In genomic region chr8:11331561-11331960, GRCm38 (mm10) we compare ENCODE assay signal across 14 mouse cellular contexts. TPM values are rescaled to one million over a fixed set of nuclear protein-coding genes. Genes with fewer than 3 reads are reported as not detected.
DNase-seq lines count a peak whose midpoint lies in the region; ATAC-seq lines count a peak whose summit lies in the region.
"Had no signal": no experiment of that assay in that cellular context is flagged by ENCODE, and none has a peak within 500 bp of the region (broad histone marks: within the 10 kb centered on the region; RNA-seq: fewer than 3 reads in every experiment).

No protein-coding gene starts in this region.

- H3K4me1 ChIP-seq in heart, embryonic 11.5 days (ENCODE audit: control insufficient read depth, insufficient read depth, low read length), result peaks cover 65% of the 10 kb centered on the region
- peaks cover 4% of the 10 kb centered on the region; the same call in 1 of the 2 replicates for H3K4me1 ChIP-seq in forebrain, embryonic 12.5 days
- H3K4me1 ChIP-seq: hindbrain, embryonic 15.5 days had no signal

- H3K27me3 ChIP-seq in heart, embryonic 11.5 days (ENCODE audit: control insufficient read depth, insufficient read depth, low read length), result no peaks in the 10 kb centered on the region
- no peaks in the 10 kb centered on the region for H3K27me3 ChIP-seq in forebrain, embryonic 12.5 days
- H3K27me3 ChIP-seq: embryonic facial prominence, embryonic 13.5 days; hindbrain, embryonic 15.5 days had no signal

- intact Hi-C loops in left cerebral cortex, postnatal 25 days (cut with DNase I), result no loop called here

- no peak overlapping the region for H3K4me3 ChIP-seq in heart, embryonic 11.5 days (ENCODE audit: low read depth, low read length)
- no peak overlapping the region for H3K4me3 ChIP-seq in forebrain, embryonic 12.5 days (replicated peaks)
- H3K4me3 ChIP-seq: embryonic facial prominence, embryonic 13.5 days; hindbrain, embryonic 15.5 days had no signal

- peak overlapping the region; percentile 33 for H3K4me2 ChIP-seq in heart, embryonic 11.5 days
- no peak overlapping the region for H3K4me2 ChIP-seq in forebrain, embryonic 12.5 days
- H3K4me2 ChIP-seq: embryonic facial prominence, embryonic 13.5 days; hindbrain, embryonic 15.5 days had no signal

- WGBS in heart, embryonic 11.5 days (ENCODE audit: insufficient replicate concordance), result 30% methylated on average over 4 of the region's 4 CpGs
- 86% methylated on average over 4 of the region's 4 CpGs for WGBS in forebrain, embryonic 12.5 days

- no peaks in the 10 kb centered on the region for H3K36me3 ChIP-seq in heart, embryonic 11.5 days (ENCODE audit: control insufficient read depth, insufficient read depth, low read length)
- H3K36me3 ChIP-seq in forebrain, embryonic 12.5 days (replicated peaks), result no peaks in the 10 kb centered on the region
- H3K36me3 ChIP-seq: embryonic facial prominence, embryonic 13.5 days; hindbrain, embryonic 15.5 days had no signal

- peak overlapping the region; percentile 86 for H3K27ac ChIP-seq in heart, embryonic 11.5 days (ENCODE audit: low read depth, low read length)
- no peak overlapping the region for H3K27ac ChIP-seq in forebrain, embryonic 12.5 days
- H3K27ac ChIP-seq: embryonic facial prominence, embryonic 13.5 days; hindbrain, embryonic 15.5 days had no signal

- no peak for ATAC-seq in heart, embryonic 11.5 days (replicated peaks; ENCODE audit: insufficient number of reproducible peaks, low FRiP score, low TSS enrichment)
- ATAC-seq in forebrain, embryonic 12.5 days (ENCODE audit: low FRiP score), result no peak
- ATAC-seq: activated CD4-positive, CD25-positive, alpha-beta regulatory T cell, adult 4 months; forebrain, postnatal 0 days had no signal

- no peaks in the 10 kb centered on the region for H3K9me3 ChIP-seq in heart, embryonic 11.5 days (replicated peaks; ENCODE audit: control insufficient read depth, low read length)
- H3K9me3 ChIP-seq in forebrain, embryonic 12.5 days, result no peaks in the 10 kb centered on the region
- H3K9me3 ChIP-seq: embryonic facial prominence, embryonic 13.5 days; hindbrain, embryonic 15.5 days had no signal

- DNase-seq in gastrocnemius, adult 8-10 months (ENCODE audit: low spot score in 2 of 2), result peak; percentile 36 to 42
- DNase-seq in gastrocnemius, postnatal 25 days, result no peak
- DNase-seq in Muller cell, postnatal 12 days (ENCODE audit: inconsistent ontology term), result peak; percentile 65
- peak; percentile 49 to 57 for DNase-seq in kidney, postnatal 25 days
- DNase-seq in left cerebral cortex, postnatal 25 days (ENCODE audit: low spot score in 2 of 2), result no peak
- DNase-seq in spleen, adult 12 weeks (ENCODE audit: low spot score), result no peak
- DNase-seq: cerebellum, adult 9-10 months; forebrain, postnatal 0 days; right cerebral cortex, postnatal 4 days had no signal

- H3K9ac ChIP-seq in heart, embryonic 11.5 days (ENCODE audit: low read depth, low read length), result no peak overlapping the region
- H3K9ac ChIP-seq in forebrain, embryonic 12.5 days, result no peak overlapping the region
- H3K9ac ChIP-seq: embryonic facial prominence, embryonic 13.5 days; forebrain, postnatal 0 days; hindbrain, embryonic 15.5 days had no signal

RNA-seq across cellular contexts. Expression of gene Col4a1, which starts 18.9 kb away (rescaled TPM):
- 10 to 100 TPM; 27.4 to 61.7 (median 46.3) TPM for total RNA-seq in gastrocnemius, adult 8-10 months (2022)
- total RNA-seq in gastrocnemius, postnatal 25 days (2021), result 100 to 1,000 TPM; 206 to 284 TPM
- 150 and 187 TPM in 2 replicates for polyA plus RNA-seq in heart, embryonic 11.5 days (2014; fragmentation: Nextera tagmentation; extraction: Ambion mirVana)
- polyA plus RNA-seq in forebrain, embryonic 12.5 days (2016; fragmentation: Nextera tagmentation; extraction: Ambion mirVana), result 100 and 102 TPM in 2 replicates
- total RNA-seq in left cerebral cortex, postnatal 25 days (2021), result 10 to 100 TPM; 55.5 to 63.1 TPM
- polyA plus RNA-seq: activated CD4-positive, CD25-positive, alpha-beta regulatory T cell, adult 4 months had no signal

RNA-seq across cellular contexts. Expression of gene Col4a2, which starts 19.0 kb away (rescaled TPM):
- 10 to 100 TPM; 17.8 to 38.4 (median 26.0) TPM for total RNA-seq in gastrocnemius, adult 8-10 months (2022)
- total RNA-seq in gastrocnemius, postnatal 25 days (2021), result 100 to 1,000 TPM; 101 to 136 TPM
- polyA plus RNA-seq in heart, embryonic 11.5 days (2014; fragmentation: Nextera tagmentation; extraction: Ambion mirVana), result 40.6 and 51.0 TPM in 2 replicates
- 50.0 and 51.3 TPM in 2 replicates for polyA plus RNA-seq in forebrain, embryonic 12.5 days (2016; fragmentation: Nextera tagmentation; extraction: Ambion mirVana)
- total RNA-seq in left cerebral cortex, postnatal 25 days (2021), result 10 to 100 TPM; 47.5 to 52.4 TPM
- polyA plus RNA-seq: activated CD4-positive, CD25-positive, alpha-beta regulatory T cell, adult 4 months had no signal

Comparison
In these comparisons a context has a peak if more than half of its experiments do, and no peak if none do; other contexts are left out.
1. DNase-seq: peak in gastrocnemius, adult 8-10 months (2 of 2), Muller cell, postnatal 12 days (single experiment) and kidney, postnatal 25 days (2 of 2); none in gastrocnemius, postnatal 25 days (single experiment), left cerebral cortex, postnatal 25 days (0 of 2) and spleen, adult 12 weeks (single experiment).